Mouse (Mus musculus): Measurements from ENCODE around the gene Rhbdl1.

Gene Rhbdl1

DNA sequence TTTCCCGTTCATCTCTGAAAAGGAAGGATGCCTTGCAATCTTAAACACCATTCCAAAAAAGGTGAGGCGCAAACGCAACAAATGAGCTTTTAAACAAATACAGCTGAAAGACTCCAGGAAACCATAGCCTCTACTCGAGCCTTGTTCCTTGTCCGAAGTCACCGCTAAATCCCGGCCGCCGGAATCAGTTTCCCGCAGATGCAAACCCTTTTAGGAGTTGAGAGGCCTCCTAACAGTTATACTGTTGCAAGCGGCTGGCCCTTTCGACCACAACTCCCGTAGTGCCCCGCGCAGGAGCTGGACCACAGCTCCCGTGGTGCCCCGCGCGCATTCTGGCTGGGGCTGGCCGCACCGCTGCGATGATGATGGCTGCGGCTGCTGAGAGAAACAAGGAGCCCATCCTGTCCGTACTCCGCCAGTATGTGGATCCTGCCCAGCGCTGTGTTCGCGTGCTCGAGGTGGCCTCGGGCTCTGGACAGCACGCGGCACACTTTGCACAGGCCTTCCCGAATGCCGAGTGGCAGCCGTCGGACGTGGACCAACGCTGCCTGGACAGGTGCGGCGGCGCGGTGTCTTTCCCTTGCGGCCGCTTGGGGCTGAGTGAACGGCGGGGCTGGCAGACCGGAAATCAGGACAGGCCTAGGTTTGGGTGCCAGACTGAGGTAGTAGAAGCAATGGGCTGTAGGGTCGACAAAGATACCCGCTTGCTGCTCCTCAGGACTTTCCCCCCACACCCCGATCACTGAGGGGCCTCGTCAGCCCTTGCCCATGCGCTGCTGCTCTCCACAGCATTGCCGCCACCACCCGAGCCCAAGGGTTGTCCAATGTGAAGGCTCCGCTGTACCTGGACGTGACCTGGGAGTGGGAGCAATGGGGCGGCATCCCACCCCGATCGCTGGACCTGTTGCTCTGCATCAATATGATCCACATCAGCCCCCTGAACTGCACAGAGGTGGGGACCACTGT, 38.4 kb upstream of the Rhbdl1 start:
- peak; percentile 21; the same call in 1 of the 2 replicates for TF ChIP-seq GATA4 (IDR thresholded peaks at IDR 0.05; ENCODE audit: insufficient replicate concordance, low read length)

DNA sequence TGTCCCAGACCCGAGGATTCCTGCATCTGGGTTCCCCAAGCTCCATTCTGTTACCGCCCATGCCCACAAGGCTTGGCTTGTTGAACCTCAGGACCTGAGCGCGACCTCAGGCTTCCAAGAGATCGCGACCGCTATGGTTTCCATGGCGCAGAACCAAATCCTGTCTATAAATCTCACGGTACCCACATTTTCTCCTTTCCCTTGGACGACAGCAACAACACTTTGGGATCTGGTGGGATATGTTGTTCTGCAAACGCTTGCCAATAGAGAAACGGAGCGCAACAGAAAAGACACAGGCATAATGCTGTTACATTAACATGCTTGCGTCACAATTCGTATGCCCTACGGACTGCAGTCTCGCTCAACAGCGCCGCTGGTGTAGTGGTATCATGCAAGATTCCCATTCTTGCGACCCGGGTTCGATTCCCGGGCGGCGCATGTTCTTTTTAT, 37.7 kb upstream of the Rhbdl1 start, which contains the start of gene Mettl26:
Mettl26 (plus strand) TSS at position 354 of the 450 bp plus-strand sequence.
- no peak for TF ChIP-seq GATA4 (IDR thresholded peaks at IDR 0.05; ENCODE audit: insufficient replicate concordance, low read length)

DNA sequence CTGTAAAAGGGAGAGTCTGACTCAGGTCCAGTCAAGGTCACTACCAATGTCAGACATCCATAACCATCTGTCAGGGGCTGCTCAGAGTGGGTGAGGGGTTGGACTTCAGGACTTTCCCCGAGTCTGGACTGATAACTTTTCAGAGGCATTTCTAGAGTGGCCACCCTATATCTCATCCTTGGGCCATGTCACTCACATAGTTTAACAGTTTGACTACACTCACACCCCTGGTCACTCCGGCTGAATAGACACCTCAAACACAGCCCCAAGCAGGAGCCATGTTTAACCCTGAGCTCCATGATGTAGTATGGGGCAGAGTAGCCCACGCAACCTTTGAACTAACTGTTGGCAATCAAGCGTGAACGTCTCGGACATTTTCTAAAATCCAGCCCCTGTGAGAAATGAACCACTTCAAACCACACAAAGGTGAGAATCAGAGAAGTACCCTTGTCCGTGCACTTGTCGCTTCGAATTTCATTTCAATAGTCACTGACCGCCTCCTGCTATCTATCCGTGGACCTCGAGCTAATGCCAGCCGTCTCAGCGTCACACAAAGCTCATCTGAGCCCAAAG, 37.1 kb upstream of the Rhbdl1 start:
- TF ChIP-seq GATA4 (IDR thresholded peaks at IDR 0.05; ENCODE audit: insufficient replicate concordance, low read length) = no peak

DNA sequence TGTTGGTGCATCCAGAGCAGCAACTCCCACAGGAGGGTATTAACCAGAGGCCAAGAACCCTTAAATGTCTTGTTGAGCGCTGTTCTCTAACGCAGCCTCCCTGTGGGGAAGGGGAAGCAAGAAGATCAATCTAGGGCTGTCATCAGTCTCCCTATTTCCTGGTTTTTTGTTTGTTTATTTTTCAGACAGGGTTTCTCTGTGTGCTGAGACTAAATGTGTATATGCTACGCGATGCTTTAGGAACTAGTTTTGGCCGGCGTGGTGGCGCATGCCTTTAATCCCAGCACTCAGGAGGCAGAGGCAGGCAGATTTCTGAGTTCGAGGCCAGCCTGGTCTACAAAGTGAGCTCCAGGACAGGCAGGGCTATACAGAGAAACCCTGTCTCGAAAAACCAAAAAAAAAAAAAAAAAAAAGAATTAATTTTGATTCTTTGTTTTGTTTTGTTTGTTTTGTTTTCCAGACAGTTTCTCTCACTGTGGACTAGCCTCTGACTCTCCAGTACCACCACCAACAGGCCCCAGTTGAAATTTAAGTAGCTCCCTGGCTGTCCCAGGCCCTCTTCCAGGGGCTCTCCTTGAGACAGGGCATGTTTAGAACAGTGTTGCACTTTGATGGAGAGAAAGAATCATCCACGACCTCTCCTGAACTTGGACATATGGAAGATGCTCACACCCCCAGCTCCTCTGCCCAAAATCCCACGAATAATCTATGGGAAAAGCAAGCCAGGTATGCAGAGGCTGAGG, 36.5 kb upstream of the Rhbdl1 start:
- no peak for TF ChIP-seq GATA4 (IDR thresholded peaks at IDR 0.05; ENCODE audit: insufficient replicate concordance, low read length)

DNA sequence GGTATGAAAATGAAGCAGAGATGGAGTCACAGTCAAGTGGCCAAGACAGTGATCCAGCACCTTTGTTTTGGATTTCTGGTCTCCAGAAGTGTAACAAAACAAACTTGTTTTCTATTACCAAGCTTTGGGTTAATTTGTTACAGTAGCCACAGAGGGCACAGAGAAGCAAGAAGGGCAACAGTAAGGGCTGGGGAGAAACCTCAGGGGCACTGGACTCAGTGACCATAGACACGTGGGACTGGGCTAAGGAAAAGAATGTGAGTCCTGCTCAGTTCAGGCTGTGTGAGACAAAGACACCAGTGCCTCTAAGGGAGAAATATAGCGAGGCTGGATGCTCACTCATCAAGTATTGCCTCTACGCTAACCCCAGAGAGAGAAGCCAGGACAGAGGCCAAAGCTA, 35.6 kb upstream of the Rhbdl1 start:
- no peak for TF ChIP-seq GATA4 (IDR thresholded peaks at IDR 0.05; ENCODE audit: insufficient replicate concordance, low read length)

DNA sequence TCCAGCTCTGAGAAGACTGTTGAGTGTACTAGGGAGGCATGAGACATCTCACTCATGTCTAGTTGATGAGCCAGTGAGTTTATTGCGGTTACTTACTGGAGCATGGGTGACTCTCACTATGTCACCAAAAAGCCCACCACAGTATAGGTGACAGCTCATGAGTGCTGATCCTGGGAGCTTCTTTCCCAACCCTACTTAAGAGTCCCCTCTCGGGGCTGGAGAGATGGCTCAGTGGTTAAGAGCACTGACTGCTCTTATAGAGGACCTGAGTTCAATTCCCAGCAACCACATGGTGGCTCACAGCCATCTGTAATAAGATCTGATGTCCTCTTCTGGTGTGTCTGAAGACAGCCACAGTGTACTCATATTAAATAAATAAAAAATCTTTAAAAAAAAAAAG, 32.9 kb upstream of the Rhbdl1 start:
- TF ChIP-seq GATA4 (IDR thresholded peaks at IDR 0.05; ENCODE audit: insufficient replicate concordance, low read length) = no peak

DNA sequence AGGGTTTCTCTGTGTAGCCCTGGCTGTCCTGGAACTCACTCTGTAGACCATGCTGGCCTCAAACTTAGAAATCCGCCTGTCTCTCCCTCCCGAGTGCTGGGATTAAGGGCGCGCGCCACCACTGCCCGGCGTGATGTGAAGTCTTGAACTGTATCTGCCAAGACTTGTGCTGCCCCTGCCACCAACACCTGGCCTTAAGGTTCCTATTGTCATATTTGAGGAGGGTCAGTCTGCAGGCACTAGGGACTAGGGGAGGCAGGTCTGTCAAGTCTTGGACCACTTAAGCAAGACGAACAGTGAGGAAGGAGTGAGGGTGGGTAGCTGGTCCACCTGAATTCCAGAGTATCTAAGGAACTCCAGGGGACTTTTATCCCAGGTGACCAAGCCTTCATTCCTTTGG, 32.4 kb upstream of the Rhbdl1 start:
- no peak for TF ChIP-seq GATA4 (IDR thresholded peaks at IDR 0.05; ENCODE audit: insufficient replicate concordance, low read length)

DNA sequence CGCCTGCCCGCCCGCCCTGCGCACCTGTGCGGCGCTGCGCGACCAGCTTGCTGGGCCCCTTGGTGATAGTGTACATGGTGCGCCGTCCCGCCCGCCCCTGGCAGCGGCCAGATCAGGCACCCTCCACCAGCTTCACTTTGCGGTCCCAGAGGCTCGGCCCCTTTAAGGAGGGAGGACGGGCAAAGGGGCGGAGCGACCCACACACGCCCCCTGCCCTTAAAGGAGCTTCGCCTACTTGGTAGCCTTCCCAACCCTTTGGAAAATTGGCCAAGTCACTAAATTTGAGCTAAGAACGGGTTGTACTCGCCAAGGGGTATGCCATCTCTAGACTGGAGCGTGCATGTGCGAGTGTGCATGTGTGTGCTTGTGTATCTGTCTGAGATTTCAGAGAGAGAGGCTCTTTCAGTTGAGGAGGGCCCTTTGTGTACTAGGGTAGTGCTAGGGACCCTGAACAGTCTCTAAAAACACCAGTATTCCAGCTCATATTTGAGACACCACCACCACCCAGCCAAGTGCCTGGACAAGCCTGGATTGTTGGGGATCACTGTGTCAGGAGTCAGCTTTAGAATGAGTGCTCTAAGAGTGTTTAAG, 31.6 kb upstream of the Rhbdl1 start, which contains the start of gene Mcrip2:
Mcrip2 (minus strand) TSS at position 164 of the 591 bp plus-strand sequence.
- no peak; the same call in 1 of the 2 replicates for TF ChIP-seq GATA4 (IDR thresholded peaks at IDR 0.05; ENCODE audit: insufficient replicate concordance, low read length)

DNA sequence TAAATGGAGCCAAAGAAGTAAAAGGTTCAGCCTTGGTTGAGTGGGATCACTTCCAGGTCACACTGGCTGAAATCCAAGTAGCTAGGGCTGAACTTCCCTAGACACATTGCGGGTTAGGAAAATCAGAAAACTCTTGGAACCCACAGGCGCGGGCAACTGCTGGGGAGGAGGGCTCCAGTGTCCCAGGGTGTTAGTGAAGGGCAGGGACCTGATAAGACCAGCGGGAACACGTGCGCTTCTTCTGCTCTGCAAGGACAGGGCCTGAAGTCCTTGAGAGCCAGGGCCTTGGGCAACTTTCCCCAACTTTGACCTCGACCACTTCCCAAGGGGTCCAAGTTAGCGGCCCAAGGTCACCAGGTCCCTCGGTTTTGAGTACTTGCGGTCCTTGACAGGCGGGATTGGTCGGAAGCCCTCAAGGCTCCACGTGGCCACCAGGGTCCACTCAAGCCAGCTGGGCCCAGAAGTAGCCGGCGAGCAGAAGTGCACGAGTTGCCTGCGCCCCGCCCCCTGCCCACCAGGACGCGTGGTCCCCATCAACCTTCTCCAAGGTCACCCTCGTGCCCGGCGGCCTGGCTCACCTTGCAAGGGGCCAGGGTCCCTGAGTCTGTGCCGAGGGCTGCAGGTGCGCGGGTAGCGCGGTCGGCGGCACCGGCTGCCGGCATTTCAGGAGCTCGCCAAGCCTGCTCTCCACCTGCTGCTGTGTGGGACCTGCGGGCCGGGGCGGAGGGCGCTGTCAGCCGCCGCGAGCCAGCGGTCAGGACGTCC, 30.9 kb upstream of the Rhbdl1 start:
- TF ChIP-seq GATA4 (IDR thresholded peaks at IDR 0.05; ENCODE audit: insufficient replicate concordance, low read length) = peak; percentile 35; the same call in 1 of the 2 replicates

DNA sequence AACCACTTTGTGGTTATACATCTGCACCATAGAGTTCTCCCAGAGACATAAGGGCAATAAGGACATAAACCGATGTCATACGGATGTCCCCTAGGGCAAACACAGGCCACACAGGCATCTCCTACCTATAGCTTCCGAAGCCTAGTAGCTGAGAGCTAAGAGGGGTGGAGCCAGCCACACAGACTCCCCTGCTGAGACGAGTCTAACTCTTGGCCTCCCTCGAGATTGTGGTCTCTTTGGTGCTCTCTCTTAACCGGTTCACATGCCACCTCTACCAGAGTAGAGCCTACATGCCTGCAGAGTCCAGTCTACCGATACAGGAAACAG, 30.4 kb upstream of the Rhbdl1 start:
- no peak for TF ChIP-seq GATA4 (IDR thresholded peaks at IDR 0.05; ENCODE audit: insufficient replicate concordance, low read length)

DNA sequence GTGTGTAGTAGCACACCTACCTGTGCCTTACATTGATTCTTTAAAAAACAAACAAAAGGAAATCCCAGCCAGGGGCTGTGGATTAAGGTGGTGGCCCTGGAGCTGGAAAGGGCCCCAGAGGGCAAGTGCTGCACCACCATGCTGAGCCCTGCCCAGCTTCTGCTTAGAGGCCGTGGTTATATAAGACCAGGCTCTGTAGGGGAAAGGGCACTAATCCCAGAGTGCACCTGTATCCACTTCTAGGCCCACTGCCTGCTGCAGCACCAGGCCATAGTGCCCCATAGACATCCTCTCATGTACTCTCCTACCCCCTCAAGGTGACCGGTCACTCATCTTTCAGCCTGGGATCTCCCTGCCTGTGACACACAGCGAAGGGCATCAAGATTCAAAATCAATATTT, 29.1 kb upstream of the Rhbdl1 start:
- TF ChIP-seq GATA4 (IDR thresholded peaks at IDR 0.05; ENCODE audit: insufficient replicate concordance, low read length) = no peak

DNA sequence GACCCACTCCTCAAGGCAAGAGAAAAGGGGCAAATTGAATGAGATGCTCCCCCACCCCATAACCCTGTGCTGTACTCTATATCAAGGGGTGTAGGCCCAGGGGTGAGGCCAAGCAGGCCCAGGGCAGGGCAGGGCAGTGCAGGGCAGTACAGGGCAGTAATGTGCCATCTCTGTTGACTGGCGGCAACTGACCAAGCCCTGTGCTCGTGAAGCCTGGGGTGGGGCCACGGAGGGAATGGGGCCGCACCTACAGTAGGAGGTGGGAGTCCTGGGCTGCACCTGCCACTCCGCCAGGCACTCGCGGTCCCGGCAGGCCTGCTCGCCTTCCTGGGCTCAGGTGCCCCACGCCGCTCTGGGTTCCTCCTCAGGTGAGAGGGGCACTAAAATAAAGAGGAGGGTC, 28.2 kb upstream of the Rhbdl1 start:
- no peak for TF ChIP-seq GATA4 (IDR thresholded peaks at IDR 0.05; ENCODE audit: insufficient replicate concordance, low read length)

DNA sequence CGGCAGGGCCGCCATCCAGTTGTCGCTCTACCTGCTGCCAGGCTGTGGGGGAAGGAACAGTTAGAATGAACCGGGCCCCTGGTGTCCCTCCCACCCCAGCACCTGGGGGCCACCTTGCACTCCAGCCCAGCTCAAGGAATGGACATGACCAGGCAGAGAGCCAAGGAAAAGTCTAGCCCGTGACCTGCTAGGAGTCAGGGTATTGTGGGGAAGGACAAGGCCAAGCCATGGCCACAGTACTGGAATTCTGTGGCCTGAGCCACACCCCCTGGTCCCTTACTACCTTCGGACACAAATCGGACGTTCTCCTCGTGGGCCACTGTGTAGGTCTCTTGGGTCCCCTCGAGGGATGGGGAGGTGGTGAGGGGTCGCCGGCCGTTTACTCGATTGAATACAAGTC, 27.2 kb upstream of the Rhbdl1 start:
- TF ChIP-seq GATA4 (IDR thresholded peaks at IDR 0.05; ENCODE audit: insufficient replicate concordance, low read length) = no peak

DNA sequence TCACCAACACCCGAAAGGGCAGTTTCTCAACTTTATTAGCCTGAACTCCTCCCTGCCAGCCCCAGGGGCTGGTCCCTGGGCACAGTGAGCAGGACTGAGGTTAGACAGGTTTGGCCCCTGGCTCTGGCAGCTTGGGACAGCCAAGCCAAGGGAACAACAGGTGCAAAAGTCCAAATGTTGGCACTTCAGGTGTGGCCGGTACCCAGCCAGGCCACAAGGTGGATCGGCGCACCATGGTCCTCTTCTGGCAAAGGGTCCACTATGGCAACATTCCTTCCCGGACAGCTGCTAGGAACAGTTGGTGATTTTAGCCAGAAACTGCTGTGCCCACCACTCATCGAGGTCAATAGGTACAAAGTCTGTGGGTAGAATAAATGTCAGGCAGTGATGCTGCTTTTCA, 26.6 kb upstream of the Rhbdl1 start:
- no peak for TF ChIP-seq GATA4 (IDR thresholded peaks at IDR 0.05; ENCODE audit: insufficient replicate concordance, low read length)

Measured in liver, adult (tissue).